Mouse (Mus musculus) midbrain, postnatal 0 days (tissue): ENCODE measurements around the gene Foxp1. TPM values are rescaled to one million over a fixed set of nuclear protein-coding genes. Genes with fewer than 3 reads are reported as not detected.

Source experiments
- ATAC-seq: fragments of 200-750 bp; cut with Nextera tagmentation; 2 replicates; pipeline ENCODE4 v1.8.0; 2017; ENCODE audit warnings: moderate number of reproducible peaks, mild to moderate bottlenecking, moderate TSS enrichment, moderate library complexity; ENCODE audit not compliant: low FRiP score
- DNase-seq: peaks from one replicate; pipeline ENCODE4 v3.0.0-alpha.2; 2015; ENCODE audit warnings: low spot score
- H3K27ac ChIP-seq: fragments of 300-500 bp; sonication (generic); 2 replicates; pipeline ENCODE4 v1.5.1; 2014; ENCODE audit warnings: low read depth, mild to moderate bottlenecking, low read length, mixed read lengths
- H3K27me3 ChIP-seq: fragments of 300-500 bp; sonication (generic); 2 replicates; pipeline ENCODE4 v1.6.1; 2014; ENCODE audit warnings: low read length, control low read depth, mixed read lengths; ENCODE audit not compliant: insufficient read depth
- H3K36me3 ChIP-seq: fragments of 300-500 bp; sonication (generic); 2 replicates; pipeline ENCODE4 v1.6.1; 2014; ENCODE audit warnings: low read length, control low read depth, mixed read lengths; ENCODE audit not compliant: insufficient read depth
- H3K4me1 ChIP-seq: fragments of 300-500 bp; sonication (generic); 2 replicates; pipeline ENCODE4 v1.6.1; 2014; ENCODE audit warnings: mild to moderate bottlenecking, control low read depth, antibody characterized with exemption, low read length, mixed read lengths; ENCODE audit not compliant: insufficient read depth
- H3K4me2 ChIP-seq: fragments of 300-500 bp; sonication (generic); 2 replicates; pipeline ENCODE4 v1.6.1; 2014; ENCODE audit warnings: low read depth, mild to moderate bottlenecking, low read length, mixed read lengths; ENCODE audit not compliant: poor library complexity, severe bottlenecking
- H3K4me3 ChIP-seq: fragments of 300-500 bp; sonication (generic); 2 replicates; pipeline ENCODE4 v1.5.1; 2014; ENCODE audit warnings: low read depth, mild to moderate bottlenecking, low read length, moderate library complexity
- H3K9ac ChIP-seq: fragments of 300-500 bp; sonication (generic); replicated peaks from 2 replicates; pipeline ENCODE4 v1.6.1; 2014; ENCODE audit warnings: mild to moderate bottlenecking, low read length, moderate library complexity, mixed read lengths; ENCODE audit not compliant: poor library complexity, severe bottlenecking
- H3K9me3 ChIP-seq: fragments of 300-500 bp; sonication (generic); 2 replicates; pipeline ENCODE4 v1.6.1; 2016; ENCODE audit warnings: low read length, control low read depth
- CTCF ChIP-seq: IDR thresholded peaks from 2 replicates; pipeline ENCODE4 v1.5.1; 2016; ENCODE audit warnings: antibody characterized with exemption, mild to moderate bottlenecking
- WGBS: fragments of 180-500 bp; shearing (Covaris S2); extraction: QIAGEN DNeasy Blood & Tissue Kit; methylation state at CpG from one replicate; pipeline ENCODE4 v1.1.7; 2014; 5-methylcytosine and 5-hydroxymethylcytosine counted together
- polyA plus RNA-seq: library from polyadenylated mRNA; unstranded; fragments of >200 nt; fragmentation: Nextera tagmentation; extraction: Ambion mirVana; gene quantifications from 2 replicates; pipeline ENCODE4 v1.2.1, GENCODE M21; 2015
- total RNA-seq: library from RNA; depleted of rRNA; stranded (reverse); fragments of >200 nt; gene quantifications from 2 replicates; pipeline ENCODE4 v1.2.3, GENCODE M21; 2014

Gene Foxp1
- total and polyA plus RNA-seq, 2 experiments from 2014 or later: 71.1 to 74.3 TPM

GRCm38 (mm10) chr6:99184051-99184450 lies 338.5 kb downstream of the Foxp1 start:
- no peaks in the 10 kb centered on the region for H3K4me1 ChIP-seq
- WGBS: 84% methylated on average over 5 of the region's 5 CpGs
- no peak for DNase-seq
- no peaks in the 10 kb centered on the region for H3K27me3 ChIP-seq
- H3K9ac ChIP-seq: no peak overlapping the region
- H3K9me3 ChIP-seq: no peaks in the 10 kb centered on the region
- no peaks in the 10 kb centered on the region for H3K36me3 ChIP-seq
- ATAC-seq: no peak
- H3K27ac ChIP-seq: no peak overlapping the region
- TF ChIP-seq CTCF: no peak
- H3K4me3 ChIP-seq: no peak overlapping the region
- H3K4me2 ChIP-seq: no peak overlapping the region

DNA sequence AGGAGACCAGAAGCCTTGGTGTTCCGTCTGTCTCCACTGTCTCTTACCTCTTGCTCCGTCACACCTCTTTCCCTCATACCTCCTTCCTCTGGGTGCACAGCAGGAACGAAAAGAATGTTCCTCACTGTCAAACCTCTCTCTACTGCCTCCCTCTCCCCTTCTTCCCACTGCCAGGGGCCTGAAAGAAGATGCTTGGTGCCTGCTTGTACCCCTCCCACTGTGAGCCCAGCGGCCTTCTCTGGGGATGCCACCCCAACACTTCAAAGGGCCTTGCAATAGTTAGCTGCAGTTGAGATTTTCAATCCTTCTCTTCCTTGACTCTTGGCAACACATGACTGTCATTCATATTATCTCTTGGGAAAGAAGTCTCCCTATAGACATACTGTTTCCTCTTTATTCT lies 339.7 kb downstream of the Foxp1 start:
- Histone ChIP-seq H3K27ac (no peak overlapping the region), H3K27me3 (no peaks in the 10 kb centered on the region), H3K4me3 (no peak overlapping the region), H3K9me3 (no peaks in the 10 kb centered on the region), H3K9ac (no peak overlapping the region), H3K4me1 (no peaks in the 10 kb centered on the region), H3K36me3 (no peaks in the 10 kb centered on the region), H3K4me2 (no peak overlapping the region)
- WGBS: 90% methylated on average over 4 of the region's 4 CpGs
- no peak for DNase-seq
- no peak for ATAC-seq
- no peak for TF ChIP-seq CTCF

- no peaks in the 10 kb centered on the region for H3K9me3 ChIP-seq
- DNase-seq: no peak
- H3K9ac ChIP-seq: no peak overlapping the region
- no peaks in the 10 kb centered on the region for H3K4me1 ChIP-seq
- no peaks in the 10 kb centered on the region for H3K36me3 ChIP-seq
- no peaks in the 10 kb centered on the region for H3K27me3 ChIP-seq
- H3K4me2 ChIP-seq: no peak overlapping the region
- WGBS: 96% methylated on average over 3 of the region's 3 CpGs
- no peak overlapping the region for H3K4me3 ChIP-seq
- no peak overlapping the region for H3K27ac ChIP-seq
- no peak for ATAC-seq
- TF ChIP-seq CTCF: no peak
These were observed 346.3 kb downstream of the Foxp1 start for GRCm38 (mm10) chr6:99176216-99176615.

GRCm38 (mm10) chr6:99175377-99175776 lies 347.1 kb downstream of the Foxp1 start:
- H3K36me3 ChIP-seq: no peaks in the 10 kb centered on the region
- H3K4me3 ChIP-seq: no peak overlapping the region
- no peaks in the 10 kb centered on the region for H3K27me3 ChIP-seq
- TF ChIP-seq CTCF: no peak
- H3K9ac ChIP-seq: no peak overlapping the region
- H3K4me1 ChIP-seq: no peaks in the 10 kb centered on the region
- WGBS: 80% methylated on average over 5 of the region's 5 CpGs
- no peak overlapping the region for H3K4me2 ChIP-seq
- ATAC-seq (no peak), DNase-seq (no peak)
- no peak overlapping the region for H3K27ac ChIP-seq
- H3K9me3 ChIP-seq: no peaks in the 10 kb centered on the region

DNA sequence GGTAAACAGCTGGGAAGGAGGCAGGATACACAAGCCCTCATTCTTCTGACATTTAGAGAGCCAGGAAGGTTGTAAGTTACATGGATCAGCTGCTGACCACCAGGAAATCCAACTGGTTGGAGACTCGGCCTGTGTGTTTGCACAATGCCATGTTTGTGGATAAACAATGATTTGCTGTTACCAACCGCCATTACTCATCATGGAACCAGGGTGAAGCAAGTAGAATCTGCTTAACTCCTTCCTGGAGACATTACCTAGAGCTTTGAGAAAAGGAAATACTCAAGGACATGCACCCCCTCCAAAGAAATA lies 348.7 kb downstream of the Foxp1 start:
- ATAC-seq: no peak
- H3K4me1 ChIP-seq: no peaks in the 10 kb centered on the region
- H3K4me2 ChIP-seq: no peak overlapping the region
- no peak overlapping the region for H3K27ac ChIP-seq
- 76% methylated on average over 2 of the region's 2 CpGs for whole genome bisulfite sequencing
- H3K36me3 ChIP-seq: no peaks in the 10 kb centered on the region
- H3K4me3 ChIP-seq: no peak overlapping the region
- H3K27me3 ChIP-seq: no peaks in the 10 kb centered on the region
- no peaks in the 10 kb centered on the region for H3K9me3 ChIP-seq
- no peak for TF ChIP-seq CTCF
- H3K9ac ChIP-seq: no peak overlapping the region
- DNase-seq: no peak

DNA sequence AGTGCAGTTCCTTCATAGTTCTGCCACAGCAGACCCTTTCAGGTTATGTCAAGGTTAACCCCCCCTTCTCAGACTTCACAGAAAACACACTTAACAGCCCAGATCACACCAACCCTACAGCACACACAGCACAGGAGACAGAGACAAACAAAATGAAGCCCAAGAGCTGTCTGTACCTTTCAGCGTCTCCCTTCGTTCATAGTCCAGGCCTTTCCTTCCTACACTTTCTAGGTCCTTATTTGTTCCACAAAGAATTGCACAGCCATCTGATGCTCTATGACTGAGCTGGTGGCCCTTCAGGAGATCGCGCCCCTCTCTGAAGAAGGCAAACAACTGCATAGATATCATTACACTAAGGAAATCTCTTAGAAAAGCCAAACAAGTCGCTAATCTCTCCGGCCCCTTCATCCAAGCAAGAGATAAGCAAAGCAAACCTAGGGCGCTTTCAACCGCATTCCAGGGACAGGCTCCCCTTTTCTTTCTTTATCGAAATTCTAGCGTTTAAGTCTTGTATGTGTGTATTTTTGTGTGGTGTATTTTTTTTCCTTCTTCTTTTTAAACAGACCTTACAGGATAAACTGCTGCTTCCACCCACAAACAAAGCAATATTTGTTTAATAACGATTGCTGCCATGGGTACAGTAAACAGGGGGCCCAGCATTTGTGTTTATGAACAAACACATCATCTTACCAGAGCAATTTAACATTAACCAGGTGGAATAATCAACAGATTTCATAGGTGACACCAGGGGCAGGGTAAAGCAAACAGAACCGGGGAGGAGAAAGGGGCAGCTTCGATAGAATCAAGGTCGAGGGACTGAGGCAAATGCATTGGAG lies 349.2 kb downstream of the Foxp1 start:
- no peak overlapping the region for H3K4me3 ChIP-seq
- no peaks in the 10 kb centered on the region for H3K4me1 ChIP-seq
- 78% methylated on average over 14 of the region's 14 CpGs for WGBS
- no peak overlapping the region for H3K4me2 ChIP-seq
- H3K9ac ChIP-seq: no peak overlapping the region
- no peaks in the 10 kb centered on the region for H3K27me3 ChIP-seq
- no peaks in the 10 kb centered on the region for H3K36me3 ChIP-seq
- H3K9me3 ChIP-seq: no peaks in the 10 kb centered on the region
- DNase-seq: no peak
- no peak for TF ChIP-seq CTCF
- H3K27ac ChIP-seq: no peak overlapping the region
- ATAC-seq: no peak
